Mouse (Mus musculus): ENCODE results near the gene Nol4l. TPM values are rescaled to one million over a fixed set of nuclear protein-coding genes. Genes with fewer than 3 reads are reported as not detected.

Gene Nol4l
- polyA plus RNA-seq, 1 experiment = 1.1 TPM

- H3K4me1 ChIP-seq (ENCODE audit: control insufficient read depth) = peaks cover 64% of the 10 kb centered on the region
- H3K36me3 ChIP-seq (ENCODE audit: control insufficient read depth) = no peaks in the 10 kb centered on the region
- peaks cover 19% of the 10 kb centered on the region for H3K27me3 ChIP-seq (ENCODE audit: control insufficient read depth)
- H3K9me3 ChIP-seq (ENCODE audit: control insufficient read depth, low read length) = no peaks in the 10 kb centered on the region
- no peak for TF ChIP-seq TAL1 (IDR thresholded peaks at IDR 0.05; ENCODE audit: low read length)
- TF ChIP-seq GATA1 (IDR thresholded peaks at IDR 0.05; ENCODE audit: low read length) = no peak
- peak overlapping the region; percentile 47 for H3K4me3 ChIP-seq (replicated peaks)
These were observed 31.1 kb upstream of the Nol4l start for GRCm38 (mm10) chr2:153560664-153561541.

- Histone ChIP-seq H3K4me1 (ENCODE audit: control insufficient read depth) (peaks cover 57% of the 10 kb centered on the region), H3K27me3 (ENCODE audit: control insufficient read depth) (peaks cover 19% of the 10 kb centered on the region), H3K36me3 (ENCODE audit: control insufficient read depth) (no peaks in the 10 kb centered on the region), H3K4me3 (replicated peaks) (no peak overlapping the region), H3K9me3 (ENCODE audit: control insufficient read depth, low read length) (no peaks in the 10 kb centered on the region)
- TF ChIP-seq GATA1 (IDR thresholded peaks at IDR 0.05; ENCODE audit: low read length) (no peak), TAL1 (IDR thresholded peaks at IDR 0.05; ENCODE audit: low read length) (no peak)
These were observed 29.9 kb upstream of the Nol4l start for GRCm38 (mm10) chr2:153559613-153560152.

GRCm38 (mm10) chr2:153558464-153558863 is 28.7 kb upstream of the Nol4l start:
- Histone ChIP-seq H3K4me1 (ENCODE audit: control insufficient read depth) (peaks cover 62% of the 10 kb centered on the region), H3K9me3 (ENCODE audit: control insufficient read depth, low read length) (no peaks in the 10 kb centered on the region), H3K36me3 (ENCODE audit: control insufficient read depth) (no peaks in the 10 kb centered on the region), H3K27me3 (ENCODE audit: control insufficient read depth) (peaks cover 19% of the 10 kb centered on the region), H3K4me3 (replicated peaks) (no peak overlapping the region)
- TF ChIP-seq TAL1 (IDR thresholded peaks at IDR 0.05; ENCODE audit: low read length) (no peak), GATA1 (IDR thresholded peaks at IDR 0.05; ENCODE audit: low read length) (no peak)

GRCm38 (mm10) chr2:153557259-153557658 is 27.5 kb upstream of the Nol4l start:
- Histone ChIP-seq H3K9me3 (ENCODE audit: control insufficient read depth, low read length) (no peaks in the 10 kb centered on the region), H3K27me3 (ENCODE audit: control insufficient read depth) (peaks cover 16% of the 10 kb centered on the region), H3K4me1 (ENCODE audit: control insufficient read depth) (peaks cover 57% of the 10 kb centered on the region), H3K4me3 (replicated peaks) (no peak overlapping the region), H3K36me3 (ENCODE audit: control insufficient read depth) (no peaks in the 10 kb centered on the region)
- TF ChIP-seq GATA1 (IDR thresholded peaks at IDR 0.05; ENCODE audit: low read length) (no peak), TAL1 (IDR thresholded peaks at IDR 0.05; ENCODE audit: low read length) (no peak)

GRCm38 (mm10) chr2:153556208-153556607 is 26.4 kb upstream of the Nol4l start:
- Histone ChIP-seq H3K9me3 (ENCODE audit: control insufficient read depth, low read length) (no peaks in the 10 kb centered on the region), H3K4me1 (ENCODE audit: control insufficient read depth) (peaks cover 48% of the 10 kb centered on the region), H3K27me3 (ENCODE audit: control insufficient read depth) (peaks cover 10% of the 10 kb centered on the region), H3K36me3 (ENCODE audit: control insufficient read depth) (no peaks in the 10 kb centered on the region), H3K4me3 (replicated peaks) (no peak overlapping the region)
- TF ChIP-seq TAL1 (IDR thresholded peaks at IDR 0.05; ENCODE audit: low read length) (no peak), GATA1 (IDR thresholded peaks at IDR 0.05; ENCODE audit: low read length) (no peak)

- H3K36me3 ChIP-seq (ENCODE audit: control insufficient read depth) = no peaks in the 10 kb centered on the region
- H3K4me1 ChIP-seq (ENCODE audit: control insufficient read depth) = peaks cover 40% of the 10 kb centered on the region
- no peaks in the 10 kb centered on the region for H3K27me3 ChIP-seq (ENCODE audit: control insufficient read depth)
- no peak overlapping the region for H3K4me3 ChIP-seq (replicated peaks)
- no peak for TF ChIP-seq TAL1 (IDR thresholded peaks at IDR 0.05; ENCODE audit: low read length)
- no peak for TF ChIP-seq GATA1 (IDR thresholded peaks at IDR 0.05; ENCODE audit: low read length)
- H3K9me3 ChIP-seq (ENCODE audit: control insufficient read depth, low read length) = no peaks in the 10 kb centered on the region
These were observed 24.8 kb upstream of the Nol4l start for GRCm38 (mm10) chr2:153554543-153554942.

- H3K4me1 ChIP-seq (ENCODE audit: control insufficient read depth) = peaks cover 63% of the 10 kb centered on the region
These were observed 19.7 kb upstream of the Nol4l start for GRCm38 (mm10) chr2:153549486-153549885.

GRCm38 (mm10) chr2:153548221-153548923 is 18.6 kb upstream of the Nol4l start:
- H3K4me1 ChIP-seq (ENCODE audit: control insufficient read depth) = peaks cover 70% of the 10 kb centered on the region
- H3K9me3 ChIP-seq (ENCODE audit: control insufficient read depth, low read length) = no peaks in the 10 kb centered on the region
- no peaks in the 10 kb centered on the region for H3K36me3 ChIP-seq (ENCODE audit: control insufficient read depth)
- TF ChIP-seq GATA1 (IDR thresholded peaks at IDR 0.05; ENCODE audit: low read length) (no peak), TAL1 (IDR thresholded peaks at IDR 0.05; ENCODE audit: low read length) (no peak)
- no peak overlapping the region for H3K4me3 ChIP-seq (replicated peaks)
- H3K27me3 ChIP-seq (ENCODE audit: control insufficient read depth) = no peaks in the 10 kb centered on the region

More at GRCm38 (mm10) chr2:153549486-153549885, 19.7 kb upstream of the Nol4l start:
- H3K27me3 ChIP-seq (ENCODE audit: control insufficient read depth) = no peaks in the 10 kb centered on the region
- no peak overlapping the region for H3K4me3 ChIP-seq (replicated peaks)
- no peak for TF ChIP-seq GATA1 (IDR thresholded peaks at IDR 0.05; ENCODE audit: low read length)
- H3K36me3 ChIP-seq (ENCODE audit: control insufficient read depth) = no peaks in the 10 kb centered on the region
- no peaks in the 10 kb centered on the region for H3K9me3 ChIP-seq (ENCODE audit: control insufficient read depth, low read length)

GRCm38 (mm10) chr2:153547633-153548032 is 17.9 kb upstream of the Nol4l start:
- no peaks in the 10 kb centered on the region for H3K36me3 ChIP-seq (ENCODE audit: control insufficient read depth)
- H3K9me3 ChIP-seq (ENCODE audit: control insufficient read depth, low read length) = no peaks in the 10 kb centered on the region
- H3K27me3 ChIP-seq (ENCODE audit: control insufficient read depth) = no peaks in the 10 kb centered on the region
- H3K4me1 ChIP-seq (ENCODE audit: control insufficient read depth) = peaks cover 78% of the 10 kb centered on the region
- no peak overlapping the region for H3K4me3 ChIP-seq (replicated peaks)
- TF ChIP-seq GATA1 (IDR thresholded peaks at IDR 0.05; ENCODE audit: low read length) (no peak), TAL1 (IDR thresholded peaks at IDR 0.05; ENCODE audit: low read length) (no peak)
